Mouse (Mus musculus): ENCODE results near the gene Nek2. TPM values are rescaled to one million over a fixed set of nuclear protein-coding genes. Genes with fewer than 3 reads are reported as not detected.
A peak's percentile ranks its signal among the peaks of the same experiment; 100 is the strongest.

Nek2 gene
- polyA plus RNA-seq, 1 experiment from 2014 or later = 10.6 TPM

GRCm38 (mm10) chr1:191786255-191786654, 35.0 kb upstream of the Nek2 start:
- no peak overlapping the region for H3K4me2 ChIP-seq (replicated peaks; ENCODE audit: low read depth)
- DNase-seq (ENCODE audit: low spot score) (no peak), ATAC-seq (ENCODE audit: low FRiP score, low TSS enrichment) (no peak)
- no peaks in the 10 kb centered on the region for H3K27me3 ChIP-seq (ENCODE audit: control insufficient read depth, insufficient read depth, low read length)
- H3K27ac ChIP-seq (replicated peaks) = no peak overlapping the region
- TF ChIP-seq EP300 (optimal IDR thresholded peaks at IDR 0.05) = no peak
- no peak for TF ChIP-seq CTCF (IDR thresholded peaks at IDR 0.05; ENCODE audit: low read depth)
- H3K4me1 ChIP-seq (replicated peaks; ENCODE audit: control insufficient read depth, insufficient read depth) = no peaks in the 10 kb centered on the region
- peaks cover 4% of the 10 kb centered on the region; the same call in 1 of the 2 replicates for H3K9me3 ChIP-seq (ENCODE audit: control insufficient read depth, low read length)
- H3K4me3 ChIP-seq (ENCODE audit: low read depth, low read length) = no peak overlapping the region
- no peak overlapping the region for H3K9ac ChIP-seq (ENCODE audit: low read length)
- H3K36me3 ChIP-seq (ENCODE audit: control insufficient read depth, insufficient read depth, low read length) = no peaks in the 10 kb centered on the region
- WGBS = 67% methylated on average over 6 of the region's 6 CpGs

- H3K27ac ChIP-seq (replicated peaks) = no peak overlapping the region
- ATAC-seq (ENCODE audit: low FRiP score, low TSS enrichment) (peak; percentile 16; the same call in 1 of the 2 replicates), DNase-seq (ENCODE audit: low spot score) (no peak)
- H3K9me3 ChIP-seq (ENCODE audit: control insufficient read depth, low read length) = peaks cover 4% of the 10 kb centered on the region; the same call in 1 of the 2 replicates
- no peak overlapping the region for H3K9ac ChIP-seq (ENCODE audit: low read length)
- TF ChIP-seq EP300 (optimal IDR thresholded peaks at IDR 0.05) (no peak), CTCF (IDR thresholded peaks at IDR 0.05; ENCODE audit: low read depth) (no peak)
- WGBS = 37% methylated on average over 4 of the region's 4 CpGs
- no peaks in the 10 kb centered on the region for H3K27me3 ChIP-seq (ENCODE audit: control insufficient read depth, insufficient read depth, low read length)
- no peak overlapping the region for H3K4me2 ChIP-seq (replicated peaks; ENCODE audit: low read depth)
- H3K4me3 ChIP-seq (ENCODE audit: low read depth, low read length) = no peak overlapping the region
- H3K4me1 ChIP-seq (replicated peaks; ENCODE audit: control insufficient read depth, insufficient read depth) = no peaks in the 10 kb centered on the region
- no peaks in the 10 kb centered on the region for H3K36me3 ChIP-seq (ENCODE audit: control insufficient read depth, insufficient read depth, low read length)
Measured at GRCm38 (mm10) chr1:191787379-191787778, 33.9 kb upstream of the Nek2 start.

- no peaks in the 10 kb centered on the region for H3K36me3 ChIP-seq (ENCODE audit: control insufficient read depth, insufficient read depth, low read length)
- H3K27ac ChIP-seq (replicated peaks) = no peak overlapping the region
- H3K27me3 ChIP-seq (ENCODE audit: control insufficient read depth, insufficient read depth, low read length) = no peaks in the 10 kb centered on the region
- no peak overlapping the region for H3K4me3 ChIP-seq (ENCODE audit: low read depth, low read length)
- TF ChIP-seq EP300 (optimal IDR thresholded peaks at IDR 0.05) (no peak), CTCF (IDR thresholded peaks at IDR 0.05; ENCODE audit: low read depth) (no peak)
- 63% methylated on average over 8 of the region's 8 CpGs for WGBS
- no peaks in the 10 kb centered on the region for H3K4me1 ChIP-seq (replicated peaks; ENCODE audit: control insufficient read depth, insufficient read depth)
- H3K4me2 ChIP-seq (replicated peaks; ENCODE audit: low read depth) = no peak overlapping the region
- no peak overlapping the region for H3K9ac ChIP-seq (ENCODE audit: low read length)
- DNase-seq (ENCODE audit: low spot score) (peak; percentile 42), ATAC-seq (ENCODE audit: low FRiP score, low TSS enrichment) (peak; percentile 55; the same call in 1 of the 2 replicates)
- H3K9me3 ChIP-seq (ENCODE audit: control insufficient read depth, low read length) = peaks cover 4% of the 10 kb centered on the region; the same call in 1 of the 2 replicates
Measured at GRCm38 (mm10) chr1:191792991-191793390, 28.3 kb upstream of the Nek2 start.

GRCm38 (mm10) chr1:191793888-191794532, 27.2 kb upstream of the Nek2 start:
- H3K27me3 ChIP-seq (ENCODE audit: control insufficient read depth, insufficient read depth, low read length) = no peaks in the 10 kb centered on the region
- H3K9me3 ChIP-seq (ENCODE audit: control insufficient read depth, low read length) = peaks cover 3% of the 10 kb centered on the region; the same call in 1 of the 2 replicates
- no peak overlapping the region for H3K27ac ChIP-seq (replicated peaks)
- H3K4me1 ChIP-seq (replicated peaks; ENCODE audit: control insufficient read depth, insufficient read depth) = no peaks in the 10 kb centered on the region
- H3K4me2 ChIP-seq (replicated peaks; ENCODE audit: low read depth) = no peak overlapping the region
- H3K36me3 ChIP-seq (ENCODE audit: control insufficient read depth, insufficient read depth, low read length) = no peaks in the 10 kb centered on the region
- TF ChIP-seq EP300 (optimal IDR thresholded peaks at IDR 0.05) = no peak
- TF ChIP-seq CTCF (IDR thresholded peaks at IDR 0.05; ENCODE audit: low read depth) = no peak
- H3K9ac ChIP-seq (ENCODE audit: low read length) = no peak overlapping the region
- ATAC-seq (ENCODE audit: low FRiP score, low TSS enrichment) = peak; percentile 82
- H3K4me3 ChIP-seq (ENCODE audit: low read depth, low read length) = no peak overlapping the region
- WGBS = 60% methylated on average over 7 of the region's 7 CpGs
- DNase-seq (ENCODE audit: low spot score) = peak; percentile 66

- Histone ChIP-seq H3K4me2 (replicated peaks; ENCODE audit: low read depth) (no peak overlapping the region), H3K9ac (ENCODE audit: low read length) (no peak overlapping the region), H3K27me3 (ENCODE audit: control insufficient read depth, insufficient read depth, low read length) (no peaks in the 10 kb centered on the region), H3K4me3 (ENCODE audit: low read depth, low read length) (no peak overlapping the region), H3K27ac (replicated peaks) (no peak overlapping the region), H3K9me3 (ENCODE audit: control insufficient read depth, low read length) (no peaks in the 10 kb centered on the region), H3K4me1 (replicated peaks; ENCODE audit: control insufficient read depth, insufficient read depth) (no peaks in the 10 kb centered on the region), H3K36me3 (ENCODE audit: control insufficient read depth, insufficient read depth, low read length) (no peaks in the 10 kb centered on the region)
- DNase-seq (ENCODE audit: low spot score) = no peak
- ATAC-seq (ENCODE audit: low FRiP score, low TSS enrichment) = no peak
- no peak for TF ChIP-seq CTCF (IDR thresholded peaks at IDR 0.05; ENCODE audit: low read depth)
- no peak for TF ChIP-seq EP300 (optimal IDR thresholded peaks at IDR 0.05)
- 75% methylated on average over 4 of the region's 4 CpGs for WGBS
Measured at GRCm38 (mm10) chr1:191796238-191796896, 24.9 kb upstream of the Nek2 start.
